Mouse (Mus musculus) small intestine, adult 2 months (tissue): Measurements from ENCODE around the gene Prune1. TPM values are rescaled to one million over a fixed set of nuclear protein-coding genes. Genes with fewer than 3 reads are reported as not detected.

Experiments used
- H3K27ac ChIP-seq: fragments of 200-500 bp; 2 replicates; pipeline ENCODE4 v1.5.1; 2012; ENCODE audit warnings: low read depth, low read length, control low read depth, inconsistent platforms; ENCODE audit not compliant: insufficient read depth
- H3K27me3 ChIP-seq: fragments of 200-500 bp; 2 replicates; pipeline ENCODE4 v1.6.1; 2012; ENCODE audit warnings: mild to moderate bottlenecking, moderate library complexity, low read length, inconsistent platforms; ENCODE audit not compliant: control insufficient read depth, insufficient read depth
- H3K36me3 ChIP-seq: fragments of 200-500 bp; 2 replicates; pipeline ENCODE4 v1.6.1; 2012; ENCODE audit warnings: mild to moderate bottlenecking, low read length, control low read depth, inconsistent platforms; ENCODE audit not compliant: control insufficient read depth, insufficient read depth
- H3K4me1 ChIP-seq: fragments of 200-500 bp; 2 replicates; pipeline ENCODE4 v1.6.1; 2012; ENCODE audit warnings: low read length, inconsistent platforms, mixed read lengths; ENCODE audit not compliant: control insufficient read depth, insufficient read depth, insufficient read length
- H3K4me3 ChIP-seq: fragments of 200-500 bp; 2 replicates; pipeline ENCODE4 v1.5.1; 2012; ENCODE audit warnings: low read depth, mild to moderate bottlenecking, control low read depth, inconsistent platforms, low read length, moderate library complexity
- CTCF ChIP-seq: fragments of 200-500 bp; IDR thresholded peaks from 2 replicates; pipeline ENCODE4 v1.5.1; 2012; ENCODE audit warnings: low read depth, mild to moderate bottlenecking, control low read depth, inconsistent platforms, low read length, moderate library complexity, mixed read lengths; ENCODE audit not compliant: insufficient replicate concordance, insufficient read length; ENCODE audit errors: extremely low read depth
- POLR2A ChIP-seq: fragments of 200-500 bp; IDR thresholded peaks from 2 replicates; pipeline ENCODE4 v1.6.1; 2012; ENCODE audit warnings: low read depth, mild to moderate bottlenecking, control low read depth, inconsistent platforms, low read length, moderate library complexity
- WGBS: fragments of 180-500 bp; shearing (Covaris S2); methylation state at CpG from one replicate; pipeline ENCODE4 v1.1.7; 2018; 5-methylcytosine and 5-hydroxymethylcytosine counted together
- polyA plus RNA-seq: library from polyadenylated mRNA; depleted of rRNA; stranded (reverse); fragments of >200 nt; gene quantifications from 2 replicates; pipeline ENCODE4 v1.2.3, GENCODE M21; 2012

Gene Prune1
- polyA plus RNA-seq, 1 experiment = 11.5 TPM

DNA sequence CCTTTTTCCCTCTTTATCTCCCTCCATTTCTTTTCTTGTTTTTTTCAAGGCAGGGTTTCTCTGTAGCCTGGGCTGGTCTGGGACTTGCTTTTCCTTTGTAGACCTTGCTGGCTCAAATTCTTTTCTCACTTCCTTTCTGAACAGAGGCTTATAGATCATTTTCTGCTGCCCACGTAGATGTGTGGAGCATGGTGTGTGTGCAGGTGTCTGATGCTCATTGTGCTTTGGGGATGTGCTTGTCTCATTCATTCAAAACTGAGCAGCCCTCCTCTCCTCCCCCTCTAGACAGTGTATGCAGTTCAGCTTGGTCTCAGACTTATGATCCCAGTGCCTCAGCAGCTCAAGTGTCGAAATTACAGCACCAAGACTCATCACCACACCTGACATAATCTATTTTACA, 37.2 kb upstream of the Prune1 start:
- Histone ChIP-seq H3K36me3 (peaks cover 40% of the 10 kb centered on the region), H3K27ac (peak overlapping the region; percentile 74)

DNA sequence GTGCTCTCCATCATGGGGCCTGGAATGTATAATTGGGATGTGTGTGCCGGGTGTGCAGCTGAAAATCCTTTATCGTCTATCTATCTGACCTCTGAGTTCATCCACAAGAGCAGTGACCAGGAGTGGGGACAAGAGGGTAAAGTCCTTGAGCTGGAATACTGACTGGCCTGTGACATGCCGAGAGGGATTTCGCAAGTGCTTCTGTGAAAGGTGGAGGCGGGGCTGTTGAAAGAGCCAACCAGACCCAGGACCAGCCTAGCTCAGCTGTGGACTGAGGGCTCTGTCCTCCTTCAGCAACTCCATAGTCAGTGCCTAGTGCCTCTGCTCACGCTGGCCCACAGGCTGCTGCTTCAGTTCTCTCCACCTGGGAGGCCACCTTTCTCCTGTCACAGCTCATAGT, 36.7 kb upstream of the Prune1 start:
- H3K27ac ChIP-seq = peak overlapping the region; percentile 74

More for the DNA sequence above, 37.2 kb upstream of the Prune1 start:
- TF ChIP-seq POLR2A (no peak), CTCF (no peak)
- H3K4me1 ChIP-seq = peaks cover 24% of the 10 kb centered on the region; the same call in 1 of the 2 replicates
- H3K27me3 ChIP-seq = no peaks in the 10 kb centered on the region
- H3K4me3 ChIP-seq = no peak overlapping the region
- WGBS = 28% methylated on average over 2 of the region's 2 CpGs

DNA sequence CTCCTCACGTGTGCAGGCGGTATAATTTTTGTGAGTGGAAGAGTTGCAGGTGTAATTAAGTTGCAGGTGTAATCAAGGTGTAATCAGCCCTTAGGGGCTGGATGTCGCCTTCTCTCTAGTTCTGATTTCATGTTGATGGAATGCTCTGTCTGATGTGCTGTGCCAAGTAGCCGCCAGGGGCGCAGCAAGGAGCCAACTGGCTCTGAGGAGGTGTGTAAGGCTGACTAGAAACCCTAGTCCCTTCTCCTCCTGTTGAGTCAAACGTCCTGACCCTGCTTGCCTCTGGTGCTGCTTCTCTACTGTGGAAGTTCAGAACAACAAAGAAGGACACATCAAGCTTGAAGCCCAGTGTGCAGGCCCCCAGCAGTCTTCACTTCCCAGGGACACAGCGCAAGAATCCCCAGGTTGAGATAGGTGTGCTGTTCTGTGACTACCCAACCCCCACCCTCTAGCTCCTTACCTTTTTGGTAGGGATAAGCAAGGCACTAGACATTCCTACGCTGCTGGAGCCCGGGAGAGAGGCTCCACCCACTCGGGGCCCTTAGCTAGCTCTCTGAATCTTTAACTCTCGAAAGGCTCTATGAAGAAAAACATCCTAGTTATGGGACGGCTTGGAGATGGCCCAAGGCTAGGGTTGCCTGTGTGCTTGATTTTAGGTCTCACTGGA, 35.7 kb upstream of the Prune1 start:
- H3K36me3 ChIP-seq = peaks cover 27% of the 10 kb centered on the region
- H3K27ac ChIP-seq = peak overlapping the region; percentile 71
- H3K27me3 ChIP-seq = no peaks in the 10 kb centered on the region
- WGBS = 23% methylated on average over 12 of the region's 12 CpGs
- peak overlapping the region; percentile 21; the same call in 1 of the 2 replicates for H3K4me3 ChIP-seq
- TF ChIP-seq POLR2A (no peak), CTCF (peak; percentile 70; the same call in 1 of the 2 replicates)
- H3K4me1 ChIP-seq = peaks cover 26% of the 10 kb centered on the region; the same call in 1 of the 2 replicates

More for the DNA sequence above, 36.7 kb upstream of the Prune1 start:
- Histone ChIP-seq H3K36me3 (peaks cover 35% of the 10 kb centered on the region), H3K4me3 (no peak overlapping the region), H3K4me1 (peaks cover 24% of the 10 kb centered on the region; the same call in 1 of the 2 replicates), H3K27me3 (no peaks in the 10 kb centered on the region)
- 11% methylated on average over 6 of the region's 6 CpGs for WGBS
- TF ChIP-seq CTCF (no peak), POLR2A (peak; percentile 70; the same call in 1 of the 2 replicates)

DNA sequence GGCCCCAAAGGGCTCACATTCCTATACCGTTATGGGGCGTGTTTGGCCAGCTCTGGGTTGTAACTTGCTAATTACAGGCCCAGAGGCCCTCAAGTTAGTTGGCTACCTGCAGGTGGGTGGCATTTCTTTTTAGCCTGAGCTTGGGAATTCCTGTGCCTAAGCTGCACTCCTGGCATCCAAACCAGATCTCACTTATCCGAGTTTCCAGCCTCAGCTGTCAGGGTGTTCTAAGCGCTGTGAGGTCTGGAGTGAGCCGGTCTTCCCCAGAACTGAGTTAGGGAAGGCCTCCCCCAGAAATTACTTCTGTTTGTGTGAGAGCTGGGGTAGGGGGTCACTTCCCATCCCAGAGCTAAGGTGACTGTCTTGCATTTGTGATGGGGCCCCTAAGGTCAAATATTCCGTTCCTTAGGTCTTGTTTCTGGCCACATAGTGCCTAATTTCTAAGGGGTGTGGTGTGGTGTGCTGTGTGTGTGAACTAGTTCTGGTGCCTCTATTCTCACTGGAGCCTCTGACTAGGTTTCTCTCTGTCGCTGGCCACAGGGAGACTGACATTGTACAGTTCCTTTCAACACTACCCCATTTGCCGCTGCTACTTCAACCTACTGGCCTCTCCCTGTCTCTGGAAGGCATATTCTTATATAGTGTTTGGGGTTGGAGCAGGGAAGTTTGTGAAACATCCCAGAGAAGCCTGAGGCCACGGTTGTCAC, 34.1 kb upstream of the Prune1 start:
- Histone ChIP-seq H3K27me3 (no peaks in the 10 kb centered on the region), H3K4me1 (peaks cover 27% of the 10 kb centered on the region; the same call in 1 of the 2 replicates), H3K36me3 (peaks cover 12% of the 10 kb centered on the region), H3K4me3 (peak overlapping the region; percentile 71), H3K27ac (peak overlapping the region; percentile 62)
- TF ChIP-seq CTCF (no peak), POLR2A (no peak)
- 18% methylated on average over 9 of the region's 9 CpGs for WGBS

DNA sequence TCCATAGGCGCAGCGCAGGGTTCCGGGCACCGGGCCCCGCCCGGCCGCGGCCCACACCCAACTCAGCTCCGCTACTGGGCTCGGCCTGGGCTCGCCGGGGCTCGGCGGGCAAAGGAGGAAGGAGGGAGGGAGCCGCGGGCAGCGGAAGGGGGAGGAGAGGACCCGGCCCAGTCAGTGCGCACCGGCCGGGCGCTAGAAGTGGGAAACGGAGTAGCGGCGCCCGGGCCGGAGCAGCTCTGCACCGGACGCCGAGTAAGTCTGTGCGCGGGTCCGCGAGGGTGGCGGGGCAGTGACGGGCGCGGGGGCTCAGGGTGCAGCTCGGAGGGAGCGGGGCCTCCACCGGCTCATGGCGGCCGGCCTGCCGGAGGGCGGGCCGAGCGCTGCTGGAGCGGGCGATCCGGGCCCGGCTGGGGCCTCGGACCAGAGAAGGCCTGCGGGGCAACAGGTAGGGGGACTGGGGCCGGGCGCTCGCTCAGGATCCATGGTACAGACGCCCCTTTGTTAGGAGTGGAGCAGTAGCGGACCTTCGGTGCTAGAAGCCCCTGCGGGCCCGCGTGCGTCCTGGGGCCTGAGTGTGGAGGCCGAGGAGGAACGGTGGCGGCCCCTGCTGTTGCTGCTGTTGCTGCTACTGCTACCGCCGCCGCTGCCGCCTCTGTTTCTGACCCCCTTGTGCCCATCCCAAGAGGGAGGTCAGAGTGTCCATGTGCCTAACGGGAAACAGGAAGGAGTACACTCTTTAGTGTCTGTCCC, 33.4 kb upstream of the Prune1 start:
- under 1% methylated on average over 71 of the region's 71 CpGs for WGBS
- Histone ChIP-seq H3K4me3 (peak overlapping the region; percentile 71), H3K4me1 (peaks cover 27% of the 10 kb centered on the region; the same call in 1 of the 2 replicates), H3K36me3 (peaks cover 4% of the 10 kb centered on the region), H3K27me3 (no peaks in the 10 kb centered on the region), H3K27ac (peak overlapping the region; percentile 62)
- no peak for TF ChIP-seq CTCF
- peak; percentile 62 for TF ChIP-seq POLR2A

DNA sequence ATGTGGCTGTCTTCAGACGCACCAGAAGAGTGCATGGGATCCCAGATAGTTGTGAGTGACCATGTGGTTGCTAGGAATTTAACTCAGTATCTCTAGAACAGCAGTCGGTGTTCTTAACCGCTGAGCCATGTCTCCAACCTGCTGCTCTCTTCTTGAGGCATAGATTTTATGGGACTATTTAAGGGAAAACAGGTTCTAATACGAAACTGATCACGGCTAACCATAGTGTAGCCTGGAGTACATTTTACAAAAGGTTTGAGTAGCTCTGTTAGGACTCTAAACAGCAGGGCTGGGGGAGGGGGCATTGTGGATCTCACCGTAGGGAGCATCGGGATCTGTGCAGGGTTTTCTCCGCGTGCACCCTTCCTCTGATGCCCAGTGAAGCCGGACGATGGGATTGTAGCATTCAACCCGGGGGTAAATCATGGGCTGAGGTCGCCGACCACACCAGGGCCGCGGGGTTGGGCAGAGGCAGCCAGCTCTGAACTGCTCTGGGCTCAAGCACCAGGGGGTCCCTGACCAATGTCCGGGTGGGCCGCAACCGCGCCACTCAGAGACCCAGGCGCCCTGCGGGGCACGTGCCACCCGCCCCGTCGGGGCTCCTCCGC, 32.7 kb upstream of the Prune1 start, which contains the start of gene Cers2:
Cers2 (plus strand) TSS at position 306 of the 608 bp plus-strand sequence.
- WGBS = 13% methylated on average over 27 of the region's 27 CpGs
- peak within 1 kb of the TSS; percentile 62 for H3K27ac ChIP-seq

More for the DNA sequence above, 32.7 kb upstream of the Prune1 start, which contains the start of gene Cers2:
- no peak for TF ChIP-seq POLR2A
- TF ChIP-seq CTCF = no peak
- Histone ChIP-seq H3K4me3 (peak within 1 kb of the TSS; percentile 71), H3K36me3 (no peaks in the 10 kb centered on the region), H3K27me3 (no peaks in the 10 kb centered on the region), H3K4me1 (peaks cover 27% of the 10 kb centered on the region; the same call in 1 of the 2 replicates)
